In genomic region chr2:60080831-60081230, GRCm38 (mm10) we compare ENCODE assay signal across 20 mouse cellular contexts.
DNase-seq lines count a peak whose midpoint lies in the region; ATAC-seq and TF ChIP-seq lines count a peak whose summit lies in the region.
"Had no signal": no experiment of that assay in that cellular context is flagged by ENCODE, and none has a peak within 500 bp of the region (broad histone marks: within the 10 kb centered on the region; RNA-seq: fewer than 3 reads in every experiment).

No protein-coding gene starts in this region.

- peaks cover 41% of the 10 kb centered on the region for H3K4me1 ChIP-seq in hindbrain, embryonic 13.5 days (replicated peaks)
- H3K4me1 ChIP-seq in hindbrain, postnatal 0 days (ENCODE audit: insufficient read depth, low read length) = 0 out of 2 replicates have a peak, but pooled peaks cover 6% of the 10 kb centered on the region

- 70% methylated on average over 4 of the region's 4 CpGs for WGBS in hindbrain, embryonic 13.5 days
- 77% methylated on average over 4 of the region's 4 CpGs for WGBS in hindbrain, postnatal 0 days

- no peak for TF ChIP-seq CTCF in hindbrain, postnatal 0 days (IDR thresholded peaks at IDR 0.05; ENCODE audit: low read depth)

- H3K4me2 ChIP-seq in hindbrain, embryonic 13.5 days = no peak overlapping the region
- no peak overlapping the region for H3K4me2 ChIP-seq in hindbrain, postnatal 0 days (ENCODE audit: low read depth, low read length)
- H3K4me2 ChIP-seq: embryonic facial prominence, embryonic 15.5 days; heart, embryonic 13.5 days; limb, embryonic 12.5 days; liver, embryonic 13.5 days; lung, embryonic 14.5 days; midbrain, embryonic 12.5 days; neural tube, embryonic 13.5 days had no signal

- H3K4me3 ChIP-seq in hindbrain, embryonic 13.5 days = no peak overlapping the region
- H3K4me3 ChIP-seq in hindbrain, postnatal 0 days (ENCODE audit: low read length) = no peak overlapping the region
- H3K4me3 ChIP-seq: embryonic facial prominence, embryonic 15.5 days; heart, embryonic 13.5 days; limb, embryonic 12.5 days; liver, embryonic 13.5 days; midbrain, embryonic 12.5 days; neural tube, embryonic 13.5 days had no signal

- DNase-seq in hindbrain, postnatal 0 days (ENCODE audit: low spot score) = no peak
- peak; percentile 74 for DNase-seq in R1 (ENCODE audit: low read depth, low spot score)
- peak; percentile 72 for DNase-seq in embryo, embryonic 10 days (ENCODE audit: low spot score)
- peak; percentile 31 for DNase-seq in hindlimb bud, embryonic 11.5 days (ENCODE audit: extremely low spot score, low read depth, low spot score)
- no peak for DNase-seq in frontal cortex, adult 2 months (ENCODE audit: extremely low spot score in 1 of 2, low spot score in 1 of 2)
- DNase-seq: adrenal gland, postnatal 36 days; cerebellum, adult 2 months; liver, embryonic 13.5 days; lung, embryonic 14.5 days; thymus, postnatal 25 days had no signal

- no peaks in the 10 kb centered on the region for H3K36me3 ChIP-seq in hindbrain, embryonic 13.5 days
- H3K36me3 ChIP-seq in hindbrain, postnatal 0 days (ENCODE audit: insufficient read depth, low read length) = no peaks in the 10 kb centered on the region
- H3K36me3 ChIP-seq: embryonic facial prominence, embryonic 15.5 days; heart, embryonic 13.5 days; limb, embryonic 12.5 days; liver, embryonic 13.5 days; midbrain, embryonic 12.5 days; neural tube, embryonic 13.5 days had no signal

- no peak overlapping the region for H3K9ac ChIP-seq in hindbrain, embryonic 13.5 days
- H3K9ac ChIP-seq in hindbrain, postnatal 0 days (replicated peaks; ENCODE audit: low read length) = no peak overlapping the region
- H3K9ac ChIP-seq: embryonic facial prominence, embryonic 15.5 days; heart, embryonic 13.5 days; limb, embryonic 12.5 days; liver, embryonic 13.5 days; lung, embryonic 14.5 days; midbrain, embryonic 12.5 days; neural tube, embryonic 13.5 days had no signal

- H3K27me3 ChIP-seq in hindbrain, embryonic 13.5 days = no peaks in the 10 kb centered on the region
- H3K27me3 ChIP-seq in hindbrain, postnatal 0 days (ENCODE audit: insufficient read depth, low read length) = no peaks in the 10 kb centered on the region
- H3K27me3 ChIP-seq: embryonic facial prominence, embryonic 15.5 days; heart, embryonic 13.5 days; limb, embryonic 12.5 days; liver, embryonic 13.5 days; midbrain, embryonic 12.5 days; neural tube, embryonic 13.5 days had no signal

- peak; percentile 27; the same call in 1 of the 2 replicates for ATAC-seq in hindbrain, embryonic 13.5 days (ENCODE audit: low FRiP score)
- no peak for ATAC-seq in hindbrain, postnatal 0 days
- ATAC-seq in inflammation-experienced regulatory T-cells, adult 6 months = no peak
- ATAC-seq: intestine, embryonic 16.5 days had no signal

- no peaks in the 10 kb centered on the region for H3K9me3 ChIP-seq in hindbrain, embryonic 13.5 days
- H3K9me3 ChIP-seq in hindbrain, postnatal 0 days (ENCODE audit: low read length) = no peaks in the 10 kb centered on the region
- H3K9me3 ChIP-seq: embryonic facial prominence, embryonic 15.5 days; G1E; heart, embryonic 13.5 days; limb, embryonic 12.5 days; liver, embryonic 13.5 days; midbrain, embryonic 12.5 days; neural tube, embryonic 13.5 days had no signal

- no peak overlapping the region for H3K27ac ChIP-seq in hindbrain, embryonic 13.5 days
- no peak overlapping the region for H3K27ac ChIP-seq in hindbrain, postnatal 0 days
- H3K27ac ChIP-seq: embryonic facial prominence, embryonic 15.5 days; heart, embryonic 13.5 days; limb, embryonic 12.5 days; liver, embryonic 13.5 days; macrophage; midbrain, embryonic 12.5 days; neural tube, embryonic 13.5 days had no signal

Comparison
In these comparisons a context has a peak if more than half of its experiments do, and no peak if none do; other contexts are left out.
1. DNase-seq: peak in R1 (single experiment), embryo, embryonic 10 days (single experiment) and hindlimb bud, embryonic 11.5 days (single experiment); none in hindbrain, postnatal 0 days (single experiment) and frontal cortex, adult 2 months (0 of 2).